Mouse (Mus musculus): ENCODE data around the gene Bdnf. TPM values are rescaled to one million over a fixed set of nuclear protein-coding genes. Genes with fewer than 3 reads are reported as not detected.
A peak's percentile ranks its signal among the peaks of the same experiment; 100 is the strongest.

Gene Bdnf
- polyA plus RNA-seq, 1 experiment = 4.8 TPM

- TF ChIP-seq POLR2A (IDR thresholded peaks at IDR 0.05; ENCODE audit: borderline replicate concordance, extremely low read depth, low read depth, low read length) (no peak), CTCF (IDR thresholded peaks at IDR 0.05; ENCODE audit: insufficient read depth, low read length) (no peak)
- DNase-seq = no peak
- WGBS = 72% methylated on average over 4 of the region's 4 CpGs
- Histone ChIP-seq H3K4me3 (replicated peaks; ENCODE audit: extremely low read depth, low read depth, low read length) (no peak overlapping the region), H3K4me1 (ENCODE audit: control insufficient read depth, insufficient read depth, low read length) (no peaks in the 10 kb centered on the region)
Measured at GRCm38 (mm10) chr2:109703588-109703987, 29.1 kb downstream of the Bdnf start.

- TF ChIP-seq POLR2A (IDR thresholded peaks at IDR 0.05; ENCODE audit: borderline replicate concordance, extremely low read depth, low read depth, low read length) (no peak), CTCF (IDR thresholded peaks at IDR 0.05; ENCODE audit: insufficient read depth, low read length) (no peak)
- Histone ChIP-seq H3K4me1 (ENCODE audit: control insufficient read depth, insufficient read depth, low read length) (no peaks in the 10 kb centered on the region), H3K4me3 (replicated peaks; ENCODE audit: extremely low read depth, low read depth, low read length) (no peak overlapping the region)
- no peak for DNase-seq
- WGBS = 79% methylated on average over 5 of the region's 5 CpGs
Measured at GRCm38 (mm10) chr2:109704053-109704452, 29.6 kb downstream of the Bdnf start.

- no peaks in the 10 kb centered on the region for H3K4me1 ChIP-seq (ENCODE audit: control insufficient read depth, insufficient read depth, low read length)
- DNase-seq = no peak
- 72% methylated on average over 8 of the region's 8 CpGs for WGBS
- TF ChIP-seq POLR2A (IDR thresholded peaks at IDR 0.05; ENCODE audit: borderline replicate concordance, extremely low read depth, low read depth, low read length) = no peak
- no peak for TF ChIP-seq CTCF (IDR thresholded peaks at IDR 0.05; ENCODE audit: insufficient read depth, low read length)
- H3K4me3 ChIP-seq (replicated peaks; ENCODE audit: extremely low read depth, low read depth, low read length) = no peak overlapping the region
Measured at GRCm38 (mm10) chr2:109706524-109706923, 32.0 kb downstream of the Bdnf start.

- WGBS = 84% methylated on average over 7 of the region's 7 CpGs
- Histone ChIP-seq H3K4me1 (ENCODE audit: control insufficient read depth, insufficient read depth, low read length) (no peaks in the 10 kb centered on the region), H3K4me3 (replicated peaks; ENCODE audit: extremely low read depth, low read depth, low read length) (no peak overlapping the region)
- TF ChIP-seq CTCF (IDR thresholded peaks at IDR 0.05; ENCODE audit: insufficient read depth, low read length) (no peak), POLR2A (IDR thresholded peaks at IDR 0.05; ENCODE audit: borderline replicate concordance, extremely low read depth, low read depth, low read length) (no peak)
- no peak for DNase-seq
Measured at GRCm38 (mm10) chr2:109709346-109709745, 34.8 kb downstream of the Bdnf start.

GRCm38 (mm10) chr2:109711049-109711448 is 36.5 kb downstream of the Bdnf start:
- no peaks in the 10 kb centered on the region for H3K4me1 ChIP-seq (ENCODE audit: control insufficient read depth, insufficient read depth, low read length)
- no peak for TF ChIP-seq POLR2A (IDR thresholded peaks at IDR 0.05; ENCODE audit: borderline replicate concordance, extremely low read depth, low read depth, low read length)
- no peak for TF ChIP-seq CTCF (IDR thresholded peaks at IDR 0.05; ENCODE audit: insufficient read depth, low read length)
- 65% methylated on average over 1 of the region's 1 CpGs for WGBS
- H3K4me3 ChIP-seq (replicated peaks; ENCODE audit: extremely low read depth, low read depth, low read length) = no peak overlapping the region
- DNase-seq = no peak

GRCm38 (mm10) chr2:109725261-109725660 is 50.8 kb downstream of the Bdnf start:
- no peaks in the 10 kb centered on the region; the same call in 1 of the 2 replicates for H3K4me1 ChIP-seq (ENCODE audit: control insufficient read depth, insufficient read depth, low read length)

GRCm38 (mm10) chr2:109725831-109726230 is 51.3 kb downstream of the Bdnf start:
- no peak overlapping the region for H3K4me3 ChIP-seq (replicated peaks; ENCODE audit: extremely low read depth, low read depth, low read length)
- no peaks in the 10 kb centered on the region; the same call in 1 of the 2 replicates for H3K4me1 ChIP-seq (ENCODE audit: control insufficient read depth, insufficient read depth, low read length)
- WGBS = 39% methylated on average over 6 of the region's 6 CpGs
- no peak for DNase-seq
- TF ChIP-seq CTCF (IDR thresholded peaks at IDR 0.05; ENCODE audit: insufficient read depth, low read length) = no peak
- TF ChIP-seq POLR2A (IDR thresholded peaks at IDR 0.05; ENCODE audit: borderline replicate concordance, extremely low read depth, low read depth, low read length) = no peak

More at GRCm38 (mm10) chr2:109725261-109725660, 50.8 kb downstream of the Bdnf start:
- TF ChIP-seq POLR2A (IDR thresholded peaks at IDR 0.05; ENCODE audit: borderline replicate concordance, extremely low read depth, low read depth, low read length) (no peak), CTCF (IDR thresholded peaks at IDR 0.05; ENCODE audit: insufficient read depth, low read length) (no peak)
- DNase-seq = peak; percentile 10
- 57% methylated on average over 3 of the region's 3 CpGs for WGBS
- no peak overlapping the region for H3K4me3 ChIP-seq (replicated peaks; ENCODE audit: extremely low read depth, low read depth, low read length)

GRCm38 (mm10) chr2:109729221-109729620 is 54.7 kb downstream of the Bdnf start:
- Histone ChIP-seq H3K4me3 (replicated peaks; ENCODE audit: extremely low read depth, low read depth, low read length) (no peak overlapping the region), H3K4me1 (ENCODE audit: control insufficient read depth, insufficient read depth, low read length) (no peaks in the 10 kb centered on the region; the same call in 1 of the 2 replicates)
- DNase-seq = no peak
- WGBS = 80% methylated on average over 1 of the region's 1 CpGs
- no peak for TF ChIP-seq POLR2A (IDR thresholded peaks at IDR 0.05; ENCODE audit: borderline replicate concordance, extremely low read depth, low read depth, low read length)
- TF ChIP-seq CTCF (IDR thresholded peaks at IDR 0.05; ENCODE audit: insufficient read depth, low read length) = no peak

GRCm38 (mm10) chr2:109733201-109734039 is 58.9 kb downstream of the Bdnf start:
- no peak for DNase-seq
- WGBS = 30% methylated on average over 9 of the region's 9 CpGs
- TF ChIP-seq CTCF (IDR thresholded peaks at IDR 0.05; ENCODE audit: insufficient read depth, low read length) (no peak), POLR2A (IDR thresholded peaks at IDR 0.05; ENCODE audit: borderline replicate concordance, extremely low read depth, low read depth, low read length) (no peak)
- no peak overlapping the region for H3K4me3 ChIP-seq (replicated peaks; ENCODE audit: extremely low read depth, low read depth, low read length)
- no peaks in the 10 kb centered on the region for H3K4me1 ChIP-seq (ENCODE audit: control insufficient read depth, insufficient read depth, low read length)

- no peaks in the 10 kb centered on the region for H3K4me1 ChIP-seq (ENCODE audit: control insufficient read depth, insufficient read depth, low read length)
- no peak for TF ChIP-seq CTCF (IDR thresholded peaks at IDR 0.05; ENCODE audit: insufficient read depth, low read length)
- no peak for TF ChIP-seq POLR2A (IDR thresholded peaks at IDR 0.05; ENCODE audit: borderline replicate concordance, extremely low read depth, low read depth, low read length)
- H3K4me3 ChIP-seq (replicated peaks; ENCODE audit: extremely low read depth, low read depth, low read length) = no peak overlapping the region
- WGBS = 68% methylated on average over 3 of the region's 3 CpGs
- no peak for DNase-seq
Measured at GRCm38 (mm10) chr2:109734228-109734627, 59.7 kb downstream of the Bdnf start.

Data from lung, adult 2 months (tissue).